Mouse (Mus musculus): ENCODE measurements around the gene Abcb4. TPM values are rescaled to one million over a fixed set of nuclear protein-coding genes. Genes with fewer than 3 reads are reported as not detected.
"Not testable (repeated sequence)": the region's sequence is repeated elsewhere in the genome, so short reads cannot be mapped to it uniquely, and the experiment has no call there.

Abcb4 gene
- total RNA-seq, 2 experiments from 2014 or later = 13.4 to 17.4 TPM

DNA sequence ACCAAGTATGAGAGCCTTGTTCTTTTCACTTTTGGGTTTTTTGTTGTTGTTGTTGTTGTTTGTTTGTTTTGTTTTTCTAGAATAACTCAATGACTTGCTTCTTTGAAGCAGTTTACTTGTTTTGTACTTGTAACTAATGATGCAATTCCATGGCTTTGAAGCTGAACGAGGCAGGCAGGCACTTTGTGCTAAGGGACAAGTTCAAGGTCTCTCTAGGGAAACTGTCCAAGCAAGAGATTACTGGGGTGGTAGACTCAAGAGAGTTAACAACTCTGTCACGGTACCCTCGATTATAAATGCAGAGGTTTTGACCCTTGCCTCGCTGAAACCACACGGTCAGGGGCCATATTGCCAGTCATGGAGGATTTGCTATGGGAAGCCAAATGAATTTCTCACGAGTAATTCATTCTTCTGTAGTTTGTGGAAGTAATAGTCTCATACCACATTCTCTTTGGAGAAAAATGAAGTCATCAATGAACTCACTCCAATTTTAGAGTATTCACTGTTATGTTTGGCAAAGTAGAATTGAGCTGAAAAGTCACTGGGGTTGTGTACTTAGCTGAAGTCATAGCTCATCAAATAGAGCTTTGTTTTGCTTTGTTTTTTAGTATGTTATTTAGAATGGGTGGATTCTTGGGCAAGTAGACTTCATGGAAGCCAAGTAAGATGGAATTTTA lies 8.8 kb downstream of the Abcb4 start:
- no peak for ATAC-seq (replicated peaks; ENCODE audit: poor library complexity)

DNA sequence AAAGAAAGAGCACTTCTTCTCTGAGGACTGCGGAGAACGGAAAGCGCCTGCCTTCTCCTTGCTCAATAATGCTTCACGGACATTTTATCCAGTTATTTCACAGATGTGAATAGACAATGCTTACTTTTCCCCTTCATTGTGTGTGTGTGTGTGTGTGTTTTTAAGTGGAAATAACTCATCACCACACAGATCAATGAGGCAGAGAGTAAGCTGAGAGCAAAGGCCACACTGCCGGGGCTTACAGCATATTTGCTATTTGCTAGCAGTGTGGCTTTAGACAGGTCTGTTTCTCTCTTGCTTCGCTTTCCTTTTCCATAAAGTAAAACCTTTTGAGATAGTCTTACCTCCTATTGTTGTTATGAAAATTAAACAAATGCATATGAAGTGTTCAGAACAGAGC lies 11.0 kb downstream of the Abcb4 start:
- ATAC-seq (replicated peaks; ENCODE audit: poor library complexity) = no peak

GRCm38 (mm10) chr5:8911567-8912198 lies 18.2 kb downstream of the Abcb4 start:
- ATAC-seq (replicated peaks; ENCODE audit: poor library complexity) = peak; percentile 91

GRCm38 (mm10) chr5:8916400-8916799 lies 22.9 kb downstream of the Abcb4 start:
- peak; percentile 9; the same call in 1 of the 2 replicates for ATAC-seq (replicated peaks; ENCODE audit: poor library complexity)

GRCm38 (mm10) chr5:8917069-8917468 lies 23.6 kb downstream of the Abcb4 start:
- ATAC-seq (replicated peaks; ENCODE audit: poor library complexity) = peak; percentile 97

DNA sequence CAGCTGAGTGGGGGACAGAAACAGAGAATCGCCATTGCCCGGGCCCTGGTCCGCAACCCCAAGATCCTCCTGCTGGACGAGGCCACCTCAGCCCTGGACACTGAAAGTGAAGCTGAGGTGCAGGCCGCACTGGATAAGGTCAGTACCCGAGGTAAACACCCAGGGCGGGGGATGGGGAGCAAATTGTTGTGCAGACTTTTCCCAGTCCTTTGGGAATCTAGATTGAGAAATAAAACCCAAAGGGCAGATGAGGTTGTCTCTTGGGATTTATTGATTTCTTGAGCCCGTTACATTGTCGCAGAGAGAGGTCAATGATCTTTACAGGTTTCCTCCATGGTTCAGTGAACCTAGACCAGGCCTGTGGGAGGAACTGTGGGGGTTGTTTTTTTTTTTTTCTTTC lies 34.9 kb downstream of the Abcb4 start:
- ATAC-seq (replicated peaks; ENCODE audit: poor library complexity) = no peak

GRCm38 (mm10) chr5:8937965-8938364 lies 44.4 kb downstream of the Abcb4 start:
- peak; percentile 59 for ATAC-seq (replicated peaks; ENCODE audit: poor library complexity)

- not testable (repeated sequence) for ATAC-seq (replicated peaks; ENCODE audit: poor library complexity)
Observed at GRCm38 (mm10) chr5:8941266-8941665, 47.7 kb downstream of the Abcb4 start.

DNA sequence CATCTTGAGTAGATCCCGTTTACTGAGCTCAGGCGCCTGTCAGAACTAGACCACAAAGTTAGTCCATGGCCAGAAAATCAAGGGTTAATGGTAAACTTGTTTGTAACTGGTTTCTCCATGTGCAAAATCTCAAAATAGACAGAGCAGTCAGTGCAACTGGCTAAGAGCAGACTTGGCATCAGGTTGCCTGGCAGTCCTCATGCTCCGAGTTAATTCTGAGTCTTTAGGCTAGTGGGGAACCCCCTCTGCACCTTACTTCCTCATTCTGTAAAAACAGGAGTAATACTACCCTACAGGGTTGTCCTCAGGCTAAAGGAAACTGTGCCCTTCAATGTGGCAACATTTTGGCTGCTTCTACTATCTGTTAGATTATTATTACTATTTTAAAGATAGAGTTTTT lies 50.3 kb downstream of the Abcb4 start:
- peak; percentile 96 for ATAC-seq (replicated peaks; ENCODE audit: poor library complexity)

DNA sequence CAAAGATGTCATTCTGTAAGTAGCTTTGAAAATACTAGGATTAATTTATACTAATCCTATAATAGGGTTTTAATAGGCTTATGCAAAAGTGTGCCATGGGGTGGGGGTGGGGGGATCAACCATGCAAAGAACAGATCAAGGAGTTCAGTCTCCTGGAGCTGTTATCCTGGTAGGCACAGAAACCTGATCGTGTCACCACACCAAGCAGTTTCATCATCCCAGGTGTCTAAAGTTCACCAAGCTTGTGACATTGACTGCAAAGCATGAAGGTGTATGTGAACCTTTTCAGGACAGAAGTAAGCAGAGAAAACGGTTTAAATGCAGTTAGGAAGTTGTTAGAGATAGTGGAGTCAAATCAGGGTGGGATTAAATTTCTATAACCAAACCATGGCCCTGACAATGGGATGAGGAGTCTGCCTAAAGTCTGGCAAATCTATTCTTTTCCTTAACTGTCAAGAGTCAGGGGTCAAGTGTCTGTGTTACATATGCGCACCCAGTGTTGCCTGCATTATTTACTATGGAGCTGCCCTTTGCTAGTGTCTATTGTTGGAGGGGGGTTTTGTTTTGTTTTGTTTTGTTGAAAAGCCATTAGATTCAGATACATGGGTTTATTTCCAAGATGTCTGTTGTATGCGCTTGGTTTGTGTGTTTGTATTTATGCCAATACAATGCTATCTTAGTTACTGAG lies 54.0 kb downstream of the Abcb4 start:
- no peak for ATAC-seq (replicated peaks; ENCODE audit: poor library complexity)

DNA sequence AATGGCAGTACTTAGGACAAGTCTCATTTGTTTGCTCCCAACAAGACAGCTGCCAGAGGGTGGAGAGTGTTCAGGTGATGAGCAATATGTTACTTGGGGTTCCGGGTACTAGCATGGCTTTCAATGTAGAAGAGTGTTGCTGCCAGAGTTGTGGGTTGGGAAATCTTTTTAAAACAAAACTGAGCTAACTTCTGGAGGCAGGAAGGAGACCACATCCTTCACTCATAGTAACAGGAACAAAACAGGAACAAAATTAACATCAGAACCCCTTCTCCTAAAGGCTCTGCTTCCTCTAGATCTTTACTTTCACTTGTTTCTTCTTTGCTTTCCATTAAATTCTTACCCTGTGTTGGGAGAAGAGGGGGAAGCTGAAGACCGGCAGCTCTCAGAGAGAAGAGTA lies 60.1 kb downstream of the Abcb4 start:
- peak; percentile 78 for ATAC-seq (replicated peaks; ENCODE audit: poor library complexity)

- ATAC-seq (replicated peaks; ENCODE audit: poor library complexity) = peak; percentile 41
Observed at GRCm38 (mm10) chr5:8955544-8955943, 62.0 kb downstream of the Abcb4 start.

DNA sequence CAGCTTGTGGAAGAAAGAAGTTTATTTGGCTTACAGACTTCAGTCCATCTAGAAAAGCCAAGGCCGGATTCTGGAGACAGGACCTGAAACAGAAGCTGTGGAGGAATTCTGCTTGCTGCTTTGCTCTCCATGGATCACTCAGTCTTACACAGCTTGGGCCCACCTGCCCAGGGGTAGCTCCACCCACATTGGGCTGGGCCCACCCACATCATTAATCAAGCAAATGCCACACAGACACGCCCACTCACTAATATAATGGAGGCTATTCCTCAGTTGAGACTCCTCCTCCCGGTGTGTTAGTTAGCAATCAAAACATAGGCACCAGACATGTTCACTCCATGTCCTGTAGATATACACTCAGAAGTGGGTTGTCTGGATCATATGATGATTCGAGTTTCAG lies 67.0 kb downstream of the Abcb4 start:
- ATAC-seq (replicated peaks; ENCODE audit: poor library complexity) = peak; percentile 49

DNA sequence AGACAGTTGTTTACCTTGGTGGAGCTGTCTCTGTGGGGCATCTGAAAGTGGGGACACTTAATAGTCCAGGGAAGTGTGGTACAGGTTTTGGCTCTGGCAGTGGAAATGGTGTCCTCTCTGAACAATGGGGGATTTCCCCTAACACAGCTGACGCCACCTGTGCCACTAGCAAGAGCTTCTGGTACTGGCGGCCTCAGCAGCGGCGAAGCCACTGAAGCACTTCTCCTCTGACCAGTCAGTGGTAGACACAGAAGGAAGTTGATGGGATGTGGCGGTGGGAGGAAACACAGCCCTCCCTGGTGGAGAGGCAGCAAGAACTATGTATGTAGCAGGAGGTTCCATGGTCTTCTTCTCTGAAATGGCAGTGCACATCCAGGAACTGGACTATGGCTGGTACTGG lies 71.0 kb downstream of the Abcb4 start:
- ATAC-seq (replicated peaks; ENCODE audit: poor library complexity) = peak; percentile 66

- peak; percentile 65; the same call in 1 of the 2 replicates for ATAC-seq (replicated peaks; ENCODE audit: poor library complexity)
Observed at GRCm38 (mm10) chr5:8970694-8971093, 77.2 kb downstream of the Abcb4 start.

DNA sequence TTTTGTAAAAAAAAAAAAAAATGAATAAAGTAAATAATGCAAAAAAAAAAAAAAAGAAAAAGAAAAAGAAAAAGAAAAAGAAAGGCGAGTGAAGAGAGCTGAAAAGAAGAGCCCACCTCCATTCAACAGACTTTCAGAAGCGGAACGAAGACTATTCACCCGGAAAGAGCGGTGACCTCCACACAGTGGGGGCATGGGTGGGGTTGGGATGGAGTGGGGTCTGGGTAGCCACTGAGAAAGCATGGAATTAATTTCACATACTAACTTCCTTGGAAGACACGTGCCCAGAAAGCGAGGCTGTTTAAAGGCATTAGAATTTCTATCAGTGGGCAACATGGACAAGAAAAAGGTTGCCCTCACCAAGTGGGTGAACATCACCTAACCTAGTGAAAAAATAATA lies 78.8 kb downstream of the Abcb4 start:
- ATAC-seq (replicated peaks; ENCODE audit: poor library complexity) = no peak

DNA sequence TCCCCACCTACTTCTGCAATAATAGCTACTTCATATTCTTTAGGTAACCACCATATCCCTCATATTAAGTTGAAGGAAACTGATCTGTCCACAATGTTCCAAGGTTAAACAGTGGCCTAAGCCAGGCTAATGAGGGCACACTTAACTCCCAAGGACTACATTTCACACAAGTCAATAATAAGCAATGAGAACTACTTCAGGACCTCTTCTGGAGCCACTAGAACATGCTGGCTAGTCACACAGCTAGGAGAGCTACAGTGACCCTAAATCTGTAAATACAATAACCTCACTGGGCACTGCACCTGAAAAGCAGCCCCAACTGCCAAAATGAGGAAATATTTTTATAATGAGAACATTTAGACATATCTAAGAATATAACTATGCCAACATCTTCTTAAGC lies 81.2 kb downstream of the Abcb4 start:
- ATAC-seq (replicated peaks; ENCODE audit: poor library complexity) = no peak

DNA sequence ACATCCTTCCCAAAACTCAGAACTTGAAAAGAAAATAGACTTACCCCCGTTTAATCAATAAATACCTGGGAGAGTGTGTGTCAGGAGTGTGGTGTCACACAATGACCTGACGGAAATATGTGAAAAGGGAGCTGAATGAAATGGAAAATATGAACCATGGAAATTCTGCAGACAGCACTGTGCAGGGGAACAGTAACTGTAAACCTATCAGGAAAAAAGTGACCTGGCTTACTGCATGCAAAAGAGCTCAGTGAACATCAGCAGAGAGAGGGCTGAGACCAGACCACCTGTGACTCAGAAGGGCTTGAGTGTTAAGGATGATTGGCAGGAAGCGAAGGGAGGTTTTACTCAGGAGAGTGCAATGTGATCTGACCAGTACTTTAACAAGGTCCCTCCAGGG lies 92.0 kb downstream of the Abcb4 start:
- ATAC-seq (replicated peaks; ENCODE audit: poor library complexity) = no peak

DNA sequence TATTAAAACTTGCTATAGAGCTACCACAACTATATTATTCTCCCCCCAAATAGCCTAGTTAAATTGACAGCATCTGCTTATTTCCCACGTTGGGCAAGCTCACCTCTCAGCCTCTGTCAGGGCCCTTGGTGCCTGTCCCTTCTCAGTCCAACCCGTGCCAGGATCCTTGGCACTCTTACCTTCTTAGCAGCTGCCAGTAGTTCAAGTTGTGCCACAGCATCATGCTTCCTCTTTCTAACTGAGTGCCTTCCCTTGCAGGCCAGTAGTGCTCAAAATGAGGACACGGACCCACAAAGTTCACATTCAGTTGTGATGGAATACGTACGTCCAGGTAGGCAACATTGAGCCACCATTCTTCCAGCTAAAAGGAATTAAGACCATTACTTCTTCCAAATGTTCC lies 94.4 kb downstream of the Abcb4 start:
- peak; percentile 60; the same call in 1 of the 2 replicates for ATAC-seq (replicated peaks; ENCODE audit: poor library complexity)

DNA sequence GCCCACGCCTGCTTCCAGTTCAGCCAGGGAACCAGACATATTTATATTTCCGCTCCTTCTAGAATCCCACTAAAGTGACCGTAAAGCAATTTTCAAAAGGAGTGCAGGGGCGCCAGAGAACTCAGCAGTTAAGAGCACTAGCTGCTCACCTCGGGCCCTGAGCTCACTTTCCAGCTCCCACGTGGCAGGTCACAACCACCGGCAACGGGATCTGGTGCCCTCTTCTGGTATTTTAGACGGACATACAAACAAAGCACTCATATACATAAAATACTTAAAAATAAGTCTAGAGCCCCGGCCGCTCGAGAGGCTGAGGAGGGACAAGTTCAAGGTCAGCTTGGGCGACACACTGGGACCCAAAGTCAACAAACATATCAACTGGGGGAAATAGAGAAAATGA lies 97.0 kb downstream of the Abcb4 start:
- no peak for ATAC-seq (replicated peaks; ENCODE audit: poor library complexity)

GRCm38 (mm10) chr5:8991626-8992025 lies 98.1 kb downstream of the Abcb4 start:
- ATAC-seq (replicated peaks; ENCODE audit: poor library complexity) = no peak
